Mouse (Mus musculus): ENCODE data around the gene Bank1.
"Not testable (repeated sequence)": the region's sequence is repeated elsewhere in the genome, so short reads cannot be mapped to it uniquely, and the experiment has no call there.

The Bank1 gene

GRCm38 (mm10) chr3:136325783-136326182 lies at the start of gene Bank1:
Bank1 (minus strand) TSS chr3:136326066.
- DNase-seq (ENCODE audit: low spot score in 2 of 2): peak in 1 of 2 experiments; percentile 15

- no peak for DNase-seq (ENCODE audit: low spot score in 2 of 2)
These were observed 44.0 kb upstream of the Bank1 start for GRCm38 (mm10) chr3:136369916-136370315.

- DNase-seq (ENCODE audit: low spot score in 2 of 2): no peak
These were observed 43.6 kb upstream of the Bank1 start for GRCm38 (mm10) chr3:136369466-136369865.

DNA sequence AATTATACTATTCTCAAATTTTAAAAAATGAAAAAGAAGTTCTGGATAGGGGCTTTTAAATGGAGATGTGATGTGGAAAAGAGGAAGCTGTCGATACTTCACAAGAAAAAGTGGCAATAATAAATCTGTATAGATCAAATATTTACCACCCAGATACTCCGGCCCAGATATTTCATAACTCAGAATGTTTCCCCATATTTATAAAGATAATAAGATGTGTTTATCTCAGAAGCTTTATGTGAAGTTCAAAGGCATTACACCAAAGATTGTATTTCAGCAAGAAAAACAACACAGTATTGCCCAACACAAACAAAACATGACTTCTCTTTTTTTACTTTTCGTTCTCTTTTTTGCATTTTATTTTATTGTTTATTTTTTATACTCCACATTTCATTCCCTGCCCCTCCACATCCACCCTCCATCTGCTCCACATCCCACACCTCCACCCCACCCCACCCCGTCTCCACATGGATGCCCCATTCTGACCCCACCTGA lies 42.7 kb upstream of the Bank1 start:
- DNase-seq (ENCODE audit: low spot score in 2 of 2): no peak

DNA sequence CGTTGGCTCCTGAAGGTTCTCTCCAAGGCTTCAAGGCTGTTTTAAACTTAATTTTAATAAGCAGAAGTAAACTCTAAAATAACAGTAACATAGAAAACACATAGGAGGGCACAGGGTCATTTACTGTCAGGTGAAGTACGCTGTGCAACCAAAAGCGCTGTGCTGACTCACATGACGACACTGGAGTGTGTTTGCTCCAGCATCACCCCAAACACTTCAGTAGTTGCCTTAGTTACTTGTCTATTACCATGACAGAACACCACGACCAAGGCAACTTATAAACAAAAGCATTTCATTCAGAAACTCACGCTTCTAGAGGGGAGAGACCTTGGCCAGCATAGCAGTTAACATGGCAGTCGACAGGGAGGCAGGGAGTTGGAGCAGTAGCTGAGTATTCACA lies 23.8 kb upstream of the Bank1 start:
- no peak for DNase-seq (ENCODE audit: low spot score in 2 of 2)

DNA sequence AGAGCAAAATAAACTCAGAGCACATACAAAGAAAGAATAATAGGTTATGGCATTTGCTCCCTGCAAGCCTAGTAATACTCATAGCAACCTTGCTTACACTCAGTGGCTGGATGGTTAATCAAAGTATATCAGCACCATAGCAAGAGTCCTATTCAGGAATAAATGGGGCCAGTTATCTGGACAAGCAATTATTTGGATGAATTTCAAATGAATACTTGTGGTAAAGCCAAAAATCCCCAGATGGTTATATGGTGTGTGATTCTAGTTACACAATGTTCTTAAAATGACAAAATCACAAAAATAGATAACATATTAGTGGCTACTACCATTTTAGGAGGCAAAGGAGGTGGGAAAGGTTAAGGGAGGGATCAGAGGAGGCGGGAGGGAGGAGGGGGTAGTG lies 22.7 kb upstream of the Bank1 start:
- no peak for DNase-seq (ENCODE audit: low spot score in 2 of 2)

- DNase-seq (ENCODE audit: low spot score in 2 of 2): no peak
These were observed 21.4 kb upstream of the Bank1 start for GRCm38 (mm10) chr3:136347277-136347676.

DNA sequence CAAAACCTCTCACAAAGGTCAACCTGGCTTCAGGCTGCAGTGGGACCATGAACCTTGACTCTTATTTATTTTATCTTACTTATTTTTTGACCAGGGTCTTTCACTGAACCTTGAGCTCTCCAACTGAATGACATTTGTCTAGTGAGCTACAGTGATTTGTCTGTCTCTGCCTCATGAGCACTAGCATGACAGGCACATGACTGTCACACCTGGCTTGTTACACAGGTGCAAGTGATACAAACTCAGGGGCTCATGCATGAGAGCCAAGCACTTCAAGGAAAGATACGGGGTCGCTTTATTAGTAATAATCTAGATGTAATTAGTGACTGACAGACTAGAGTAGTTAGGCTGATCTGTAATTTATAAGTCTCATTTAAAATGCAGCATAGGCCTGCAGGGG lies 16.0 kb upstream of the Bank1 start:
- DNase-seq (ENCODE audit: low spot score in 2 of 2): no peak

DNA sequence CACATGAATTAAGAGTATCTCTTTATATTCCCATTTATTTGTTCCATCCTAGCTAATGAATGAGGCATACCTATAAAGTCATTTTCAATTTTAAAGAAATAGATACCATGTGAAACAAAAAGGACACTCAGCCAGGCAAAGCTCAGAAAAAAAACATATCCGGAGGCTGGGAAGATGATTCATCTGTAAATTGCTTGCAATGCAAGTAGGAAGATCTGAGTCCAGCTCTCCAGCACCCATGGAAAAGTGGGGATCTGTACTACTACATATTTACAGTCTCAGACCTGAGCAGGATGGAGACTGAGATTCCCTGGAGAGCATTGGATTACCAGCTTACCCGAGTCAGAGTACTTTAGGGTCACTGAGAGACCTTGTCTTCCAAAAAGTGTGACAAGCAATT lies 14.0 kb upstream of the Bank1 start:
- no peak for DNase-seq (ENCODE audit: low spot score in 2 of 2)

- no peak for DNase-seq (ENCODE audit: low spot score in 2 of 2)
These were observed 5.3 kb upstream of the Bank1 start for GRCm38 (mm10) chr3:136331135-136331534.

GRCm38 (mm10) chr3:136330043-136330442 lies 4.2 kb upstream of the Bank1 start:
- no peak for DNase-seq (ENCODE audit: low spot score in 2 of 2)

DNA sequence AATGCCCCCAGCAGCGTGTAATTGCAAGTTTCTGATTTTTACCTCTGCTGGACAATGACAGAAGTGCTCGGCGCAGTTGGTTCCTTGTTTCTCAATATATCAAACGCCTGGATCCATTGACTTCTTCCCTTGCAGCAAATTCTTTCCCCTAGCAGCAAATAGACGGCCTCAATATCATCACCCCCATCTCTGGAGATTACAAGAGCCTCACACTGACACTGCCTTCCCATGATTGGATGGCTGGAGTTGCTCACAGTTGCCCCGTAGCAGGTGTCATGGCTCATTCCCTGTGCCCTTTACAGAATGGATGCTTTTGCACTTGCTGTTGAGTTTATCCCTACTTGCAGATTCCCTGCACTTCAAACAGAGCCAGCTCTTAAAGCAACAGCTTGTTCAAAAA lies 3.3 kb upstream of the Bank1 start:
- no peak for DNase-seq (ENCODE audit: low spot score in 2 of 2)

GRCm38 (mm10) chr3:136324716-136325115 lies 1.1 kb downstream of the Bank1 start:
- not testable (repeated sequence) for DNase-seq (ENCODE audit: low spot score in 2 of 2)

DNA sequence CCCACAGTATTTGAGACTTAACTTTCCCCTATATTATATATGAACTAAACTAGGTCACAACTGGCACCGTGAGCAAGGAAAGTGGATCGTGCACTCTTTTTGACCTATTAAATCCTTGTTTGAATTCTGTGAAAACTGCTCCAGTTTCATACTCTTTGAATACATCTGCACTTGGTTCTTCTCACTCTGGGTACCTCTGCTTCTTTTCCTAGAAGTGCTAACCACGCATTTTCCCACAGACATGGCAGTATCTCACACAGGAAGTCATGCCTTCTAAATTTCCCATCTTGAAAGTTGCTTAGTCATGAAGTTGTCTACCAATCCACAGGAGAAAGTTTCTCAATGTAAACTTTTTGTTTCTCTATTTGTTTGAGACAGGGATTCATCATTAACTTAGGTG lies 3.9 kb downstream of the Bank1 start:
- no peak for DNase-seq (ENCODE audit: low spot score in 2 of 2)

DNA sequence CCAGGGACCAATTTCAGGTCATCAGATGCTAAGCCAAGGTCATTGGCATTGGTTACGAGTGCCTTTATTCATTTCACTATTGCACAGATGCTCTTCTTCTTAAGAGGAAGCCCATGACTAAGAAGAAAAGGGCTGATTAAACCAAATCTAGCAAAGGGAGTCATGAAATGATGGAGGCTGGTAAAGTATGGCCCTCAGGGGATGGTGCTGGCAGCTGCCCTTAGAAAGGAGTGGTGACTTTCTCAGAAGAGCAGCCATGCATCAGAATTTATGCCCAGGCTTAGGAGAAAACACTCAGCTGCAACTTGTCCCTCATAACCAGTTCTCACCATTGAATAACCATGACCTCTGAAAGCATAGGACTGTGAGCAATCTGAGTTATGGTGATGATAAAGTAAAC lies 17.4 kb downstream of the Bank1 start:
- no peak for DNase-seq (ENCODE audit: low spot score in 2 of 2)

DNA sequence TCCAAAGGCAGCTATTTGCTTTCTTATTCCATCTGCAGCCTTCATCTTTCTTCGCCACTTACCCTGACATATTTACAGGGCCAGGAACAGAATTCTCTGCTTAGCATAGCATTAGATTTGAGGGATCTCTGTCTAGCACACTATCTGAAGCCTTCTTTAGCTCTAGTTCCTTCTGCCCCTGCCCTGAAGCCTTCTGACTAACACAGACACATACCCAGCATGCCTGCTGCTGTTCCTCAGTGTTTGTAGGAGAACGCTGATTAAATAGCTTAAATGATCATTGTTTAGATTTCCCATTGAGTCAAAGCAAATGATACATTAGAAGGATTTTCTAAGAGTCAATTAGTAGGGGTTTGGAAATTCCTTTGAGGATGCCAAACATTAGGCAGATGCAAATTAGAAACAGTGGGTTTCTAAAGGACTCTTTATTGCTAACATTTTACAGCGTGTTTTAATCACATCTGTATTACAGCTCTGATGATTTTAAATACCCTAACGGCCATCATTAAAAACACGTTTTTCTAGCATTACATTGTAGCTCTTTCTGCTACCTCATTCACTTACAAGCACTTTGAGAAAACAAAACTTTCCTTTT lies 19.2 kb downstream of the Bank1 start:
- DNase-seq (ENCODE audit: low spot score in 2 of 2): no peak

DNA sequence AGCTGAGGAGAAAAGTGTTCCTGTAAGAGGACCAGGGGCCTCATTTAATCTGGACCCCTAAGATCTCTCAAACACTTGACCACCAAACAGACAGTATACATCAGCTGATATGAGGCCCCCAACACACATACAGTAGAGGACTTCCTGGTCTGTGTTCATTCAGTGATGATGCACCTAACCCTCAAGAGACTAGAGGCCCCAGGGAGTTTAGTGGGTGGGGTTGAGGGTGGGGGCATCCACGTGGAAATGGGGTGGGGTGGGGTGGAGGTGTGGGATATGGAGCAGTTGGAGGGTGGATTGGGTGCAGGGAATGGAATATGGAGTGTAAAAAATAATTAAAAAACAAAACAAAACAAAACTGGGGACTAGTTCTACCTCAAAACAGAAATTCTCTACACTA lies 23.3 kb downstream of the Bank1 start:
- no peak for DNase-seq (ENCODE audit: low spot score in 2 of 2)

GRCm38 (mm10) chr3:136300810-136301209 lies 25.1 kb downstream of the Bank1 start:
- not testable (repeated sequence) for DNase-seq (ENCODE audit: low spot score in 2 of 2)

- DNase-seq (ENCODE audit: low spot score in 2 of 2): no peak
These were observed 28.5 kb downstream of the Bank1 start for GRCm38 (mm10) chr3:136297355-136297754.

- DNase-seq (ENCODE audit: low spot score in 2 of 2): no peak
These were observed 30.6 kb downstream of the Bank1 start for GRCm38 (mm10) chr3:136295250-136295649.

DNA sequence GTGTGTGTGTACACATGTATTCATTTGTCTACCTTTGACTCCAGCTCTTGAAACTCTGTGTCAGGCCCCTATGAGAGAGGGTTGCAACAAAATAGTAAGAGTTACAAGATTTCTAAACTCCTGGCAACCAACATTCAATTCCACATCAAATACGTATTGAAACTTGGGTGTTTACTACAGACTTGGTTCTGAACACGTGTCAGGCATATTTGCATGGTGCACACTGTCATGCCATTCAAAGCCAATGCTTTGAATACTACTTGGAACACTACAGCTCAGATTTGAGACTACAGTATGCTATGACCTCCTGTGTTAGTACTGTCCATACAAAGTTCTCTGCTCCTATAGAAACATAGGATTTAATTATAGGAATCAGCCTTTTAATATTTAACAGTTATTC lies 38.0 kb downstream of the Bank1 start:
- DNase-seq (ENCODE audit: low spot score in 2 of 2): no peak

DNA sequence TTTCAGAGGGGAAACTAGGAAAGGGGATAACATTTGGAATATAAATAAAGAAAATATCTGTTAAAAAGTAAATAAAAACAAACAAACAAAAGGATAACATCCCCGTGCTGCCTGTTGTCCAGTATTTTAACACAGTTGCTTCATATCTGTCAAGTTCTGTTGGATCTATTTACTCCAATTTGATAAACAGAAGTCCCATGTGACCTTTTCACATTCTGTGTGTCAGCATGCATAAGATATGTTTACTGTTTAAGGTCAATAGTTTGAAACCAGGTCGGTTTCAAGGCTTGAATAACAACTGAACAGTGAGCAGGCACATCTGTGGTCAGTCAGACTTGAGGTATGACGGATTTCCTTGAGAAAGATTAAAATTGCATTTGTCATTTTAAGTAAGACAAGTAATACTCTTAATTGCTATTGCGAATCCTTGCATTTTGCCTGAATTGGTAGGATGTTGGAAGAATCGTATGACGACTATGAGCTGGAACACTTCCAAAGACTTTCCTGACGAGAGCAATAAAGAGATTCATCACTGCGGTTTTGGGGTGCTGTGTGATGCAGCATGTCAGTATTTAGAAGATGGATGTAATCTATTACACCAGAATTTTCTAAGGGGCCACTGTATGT lies 60.8 kb downstream of the Bank1 start:
- DNase-seq (ENCODE audit: low spot score in 2 of 2): no peak

GRCm38 (mm10) chr3:136257761-136258160 lies 68.1 kb downstream of the Bank1 start:
- no peak for DNase-seq (ENCODE audit: low spot score in 2 of 2)

DNA sequence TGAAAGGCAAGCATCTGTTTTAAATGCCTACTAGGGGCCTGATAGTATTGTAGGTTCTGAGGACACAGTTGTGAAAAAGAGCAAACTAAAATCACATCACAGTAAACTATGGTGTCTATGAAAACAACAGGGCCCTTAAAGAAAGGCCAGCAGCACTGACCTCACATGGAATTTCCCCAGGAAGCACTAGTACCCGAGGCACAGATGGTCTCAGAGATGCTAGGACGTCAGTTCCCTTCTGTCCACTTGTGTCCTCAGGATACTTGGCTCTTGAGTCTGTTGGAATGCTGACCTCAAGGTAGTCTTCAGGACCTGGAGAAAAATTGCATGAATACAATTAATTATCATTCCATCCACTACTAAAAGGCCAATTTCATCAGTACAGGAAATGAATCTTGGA lies 71.2 kb downstream of the Bank1 start:
- no peak for DNase-seq (ENCODE audit: low spot score in 2 of 2)
